Mouse (Mus musculus): Measurements from ENCODE around the gene Gm10271.

The Gm10271 gene

DNA sequence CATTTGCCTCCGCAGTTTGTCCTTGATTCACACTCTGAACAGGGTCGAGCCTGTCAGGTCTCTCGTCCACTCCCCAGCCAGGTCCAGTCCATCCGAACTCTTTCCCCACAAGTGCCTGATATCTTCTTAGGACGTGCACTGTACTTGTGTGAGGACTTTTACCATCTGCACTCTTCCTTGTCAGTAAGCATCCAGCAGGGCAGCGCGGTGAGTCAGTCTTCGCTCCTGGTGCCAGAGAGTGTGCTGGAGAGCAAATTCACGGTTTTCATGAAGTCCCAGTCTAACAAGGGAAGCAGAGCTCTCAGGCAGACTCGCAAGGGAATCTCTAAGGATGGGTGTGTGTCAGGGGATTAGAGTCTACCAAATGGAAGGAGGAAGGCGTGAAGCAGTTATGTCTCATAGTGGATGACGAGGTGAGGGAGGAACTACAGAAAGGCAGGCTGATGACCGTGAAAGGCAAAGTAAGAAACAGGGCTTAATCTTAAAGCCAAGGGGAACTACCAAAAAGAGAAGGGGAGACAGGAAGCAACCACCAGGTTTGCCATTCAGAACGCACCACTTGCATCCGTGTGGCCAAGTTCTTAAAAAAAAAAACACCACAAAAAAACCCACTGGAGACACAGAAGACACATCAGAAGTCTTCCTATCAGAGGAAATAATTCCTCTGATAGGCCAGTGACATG, 40.8 kb downstream of the Gm10271 start:
- no peak for DNase-seq

DNA sequence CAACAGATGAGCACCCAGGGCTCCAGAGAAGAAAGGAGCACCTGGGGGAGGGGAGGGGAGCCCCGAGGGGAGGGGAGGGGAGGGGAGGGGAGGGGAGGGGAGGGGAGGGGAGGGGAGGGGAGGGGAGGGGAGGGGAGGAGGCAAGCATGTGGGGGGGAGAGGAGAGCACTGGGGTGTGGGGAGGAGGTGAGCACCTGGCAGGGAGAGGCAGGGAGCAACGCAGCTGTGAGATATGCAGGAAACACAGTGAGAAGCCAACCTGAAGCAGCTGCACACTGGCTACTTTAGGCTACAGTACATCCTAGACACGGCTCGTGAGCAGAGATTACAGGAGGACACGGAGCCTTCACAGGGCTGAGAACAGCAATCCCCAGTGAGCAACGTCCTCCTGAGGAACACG, 41.5 kb downstream of the Gm10271 start:
- no peak for DNase-seq

DNA sequence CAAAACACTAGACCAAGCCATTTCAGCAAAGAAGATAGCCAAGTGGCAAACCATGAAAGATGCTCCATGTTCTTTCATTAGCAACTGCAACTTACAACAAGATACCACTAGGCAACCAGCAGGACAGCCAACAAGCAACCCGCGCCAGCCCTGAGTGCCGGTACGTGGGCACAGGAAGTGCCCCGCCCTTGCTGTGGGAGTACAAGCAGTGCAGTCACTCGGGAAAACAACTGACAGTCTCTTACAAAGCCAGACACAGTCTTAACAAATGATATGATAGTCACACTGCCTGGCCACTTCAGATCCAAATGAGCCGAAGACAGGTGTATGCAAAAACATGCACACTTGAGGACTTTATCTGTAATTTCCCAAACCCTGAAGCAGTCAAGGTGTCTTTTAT, 41.9 kb downstream of the Gm10271 start:
- DNase-seq, result no peak

DNA sequence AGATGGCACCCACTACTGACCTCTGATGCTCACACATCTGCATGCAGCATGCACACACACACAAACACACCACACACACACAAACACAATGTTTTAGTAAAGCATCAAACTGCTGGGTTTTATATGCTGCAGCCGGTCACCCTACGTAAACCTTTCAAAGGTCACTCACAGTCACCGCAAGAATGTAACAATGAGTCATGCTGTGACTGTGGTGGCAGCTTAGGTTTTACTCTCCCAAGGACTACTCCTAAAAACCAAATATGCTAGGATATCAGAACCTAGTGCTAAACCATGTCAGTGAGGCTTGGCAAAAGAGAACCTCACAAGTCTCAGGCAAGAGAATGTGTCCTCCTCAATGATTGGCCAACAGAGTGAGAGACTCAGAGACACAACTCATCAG, 43.6 kb downstream of the Gm10271 start:
- DNase-seq, result no peak

DNA sequence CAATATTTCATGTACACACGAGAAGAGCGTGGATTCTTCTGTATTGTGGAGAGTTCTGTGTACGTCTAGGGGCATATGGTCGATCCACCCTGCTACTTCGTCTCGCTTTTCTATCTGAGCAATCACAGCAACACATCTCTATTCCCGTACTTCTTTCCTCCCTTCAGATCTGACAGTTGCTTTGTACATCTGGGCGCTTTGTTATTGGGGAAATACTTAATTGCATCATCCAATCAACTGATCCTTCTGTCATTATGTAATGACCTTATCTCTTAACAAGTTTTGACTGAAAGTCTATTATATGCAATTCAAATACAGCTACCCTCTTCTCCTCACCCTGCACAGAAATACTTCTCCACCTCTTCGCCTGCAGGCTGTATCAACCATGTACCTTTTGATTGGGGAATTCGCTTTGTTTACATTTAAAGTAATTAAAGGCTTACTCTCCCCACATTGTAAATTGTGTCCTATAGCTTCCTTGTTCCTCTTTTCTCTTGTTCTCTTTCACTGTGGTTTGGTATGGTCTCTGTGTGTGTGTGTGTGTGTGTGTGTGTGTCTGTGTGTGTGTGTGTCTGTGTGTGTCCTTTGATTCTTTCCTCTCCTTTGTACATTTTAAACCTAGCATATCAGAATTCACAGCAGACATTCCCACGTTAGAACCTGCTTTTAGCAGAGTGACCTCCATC, 45.8 kb downstream of the Gm10271 start:
- DNase-seq, result no peak

DNA sequence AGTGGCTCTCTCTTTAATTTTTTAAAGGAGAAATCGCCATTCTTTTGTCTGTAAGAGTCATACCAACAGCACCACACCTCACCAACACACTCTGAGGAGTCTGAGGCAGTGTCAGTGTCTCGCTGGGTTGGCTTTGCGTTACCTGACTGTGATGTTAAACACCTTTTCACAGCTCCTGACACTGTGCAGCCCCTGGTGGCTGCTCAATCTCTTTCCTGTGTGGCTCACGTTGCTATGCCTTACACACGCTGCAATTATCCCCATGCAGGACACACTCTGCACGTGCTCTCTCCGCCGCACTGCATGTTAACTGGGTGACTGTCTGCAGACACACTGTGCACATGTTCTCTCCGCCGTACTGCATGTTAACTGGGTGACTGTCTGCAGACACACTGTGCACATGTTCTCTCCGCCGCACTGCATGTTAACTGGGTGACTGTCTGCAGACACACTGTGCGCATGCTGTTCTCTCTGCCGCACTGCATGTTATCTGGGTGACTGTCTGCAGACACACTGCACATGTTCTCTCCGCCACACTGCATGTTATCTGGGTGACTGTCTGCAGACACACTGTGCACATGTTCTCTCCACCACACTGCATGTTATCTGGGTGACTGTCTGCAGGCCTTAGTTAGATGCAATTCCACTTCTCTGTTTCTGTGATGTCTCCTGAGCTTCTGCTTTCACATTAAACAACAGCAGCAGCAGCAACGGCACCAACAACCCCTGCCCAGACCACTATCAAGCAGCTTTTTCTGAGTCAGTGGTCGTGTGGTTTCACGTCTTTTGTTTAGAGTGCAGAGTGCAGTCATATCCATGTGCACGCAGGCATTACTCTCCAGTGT, 48.5 kb downstream of the Gm10271 start:
- DNase-seq, result no peak

DNA sequence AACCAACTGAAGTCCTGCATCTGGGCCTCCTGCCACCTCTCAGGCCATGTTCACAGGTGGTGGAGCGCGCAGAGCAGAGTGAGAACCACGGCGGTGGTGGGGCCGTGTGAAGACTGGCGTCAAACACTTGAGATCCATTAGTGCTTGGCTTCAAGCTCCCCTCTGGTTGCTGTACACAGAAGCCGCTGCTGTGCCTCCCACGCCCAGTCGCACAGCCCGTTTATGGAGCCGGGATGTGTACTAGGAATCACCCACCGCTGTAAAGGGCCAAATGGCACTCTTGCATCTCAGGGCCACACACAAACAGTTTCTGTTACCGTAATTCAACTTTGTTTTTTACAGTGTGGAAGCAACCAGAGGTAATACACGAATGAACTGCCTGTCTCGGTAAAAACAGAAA, 50.2 kb downstream of the Gm10271 start:
- DNase-seq, result no peak

DNA sequence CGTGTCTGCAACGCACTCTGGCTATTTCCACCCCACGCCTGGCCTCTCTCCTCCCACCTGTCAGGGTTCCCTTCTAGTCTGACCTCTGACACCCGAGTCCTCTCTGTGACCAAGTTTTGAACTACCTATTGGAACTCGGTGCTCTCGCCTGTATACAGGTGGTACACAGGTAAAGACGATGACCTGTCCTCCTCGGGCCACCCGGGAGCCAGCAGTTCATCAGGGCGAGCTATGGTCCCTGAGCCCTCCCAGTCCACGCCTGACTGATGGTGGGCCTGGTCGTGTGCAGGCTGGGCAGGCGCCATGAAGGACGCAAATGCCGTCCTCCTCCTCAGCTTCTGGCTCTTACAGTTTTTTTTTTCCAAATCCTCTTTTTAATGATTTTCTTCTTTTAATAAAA, 51.0 kb downstream of the Gm10271 start:
- DNase-seq, result no peak

DNA sequence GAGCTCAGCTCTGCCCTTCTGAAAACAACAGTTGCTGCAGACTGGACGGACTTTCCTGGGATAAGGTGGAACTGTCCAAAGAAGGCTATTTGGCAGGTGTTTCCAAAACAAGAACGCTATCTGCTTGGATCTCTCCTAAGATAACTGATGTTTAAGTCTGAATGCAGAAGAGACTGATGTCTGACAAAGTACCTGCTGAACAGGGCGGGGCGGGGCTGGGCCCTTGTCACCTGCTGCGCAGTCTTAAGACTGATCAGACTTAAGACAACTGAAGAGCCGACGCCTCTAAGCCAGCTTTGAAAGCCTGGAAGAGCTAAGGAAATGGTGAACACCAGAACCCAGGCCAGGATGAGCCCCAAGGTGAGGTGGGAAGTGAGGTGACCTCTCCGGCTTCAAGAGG, 51.8 kb downstream of the Gm10271 start:
- no peak for DNase-seq

DNA sequence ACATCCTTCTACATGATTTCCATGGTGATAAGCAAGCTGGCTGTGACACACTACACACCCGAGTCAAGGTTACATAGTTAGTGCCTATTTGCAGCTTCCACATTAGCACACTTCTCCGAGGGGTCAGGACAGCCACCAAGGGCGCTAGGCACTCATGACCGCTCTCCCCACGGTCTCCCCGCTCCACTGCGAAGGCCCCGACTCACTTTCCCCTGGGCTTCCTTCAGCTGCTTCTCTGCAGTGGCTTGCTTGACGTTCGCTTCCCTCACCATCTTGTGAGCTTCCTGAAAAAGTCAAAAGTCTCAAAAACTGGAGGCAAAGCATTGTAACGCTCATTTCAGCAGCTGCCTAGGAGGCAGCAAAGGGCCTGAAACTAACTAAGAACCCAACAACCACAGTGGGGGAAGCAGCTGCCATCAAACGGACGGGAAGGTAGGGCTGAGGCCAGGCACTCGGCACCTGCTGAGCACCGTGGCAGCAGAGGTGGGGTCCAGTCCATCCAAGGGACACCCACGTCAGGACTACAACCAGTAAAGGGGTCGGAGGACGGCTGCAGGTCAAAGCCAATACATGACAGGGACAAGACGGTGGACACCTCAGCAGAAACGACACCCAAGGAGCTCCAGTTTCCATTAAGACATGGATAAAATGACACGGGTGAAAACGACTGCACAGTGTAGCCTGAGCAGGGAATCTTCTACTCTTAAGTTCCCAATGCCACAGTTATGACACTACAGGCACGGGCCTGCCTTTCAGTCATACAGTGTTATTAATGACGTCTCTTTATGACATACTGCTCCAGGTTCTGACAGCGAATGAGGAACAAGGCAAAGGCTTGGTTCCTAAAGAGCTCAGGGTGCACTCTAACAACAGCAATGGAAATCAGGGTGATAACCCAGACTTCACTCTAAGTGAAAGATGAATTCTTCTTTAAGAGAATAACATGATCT, 52.8 kb downstream of the Gm10271 start:
- DNase-seq, result no peak

DNA sequence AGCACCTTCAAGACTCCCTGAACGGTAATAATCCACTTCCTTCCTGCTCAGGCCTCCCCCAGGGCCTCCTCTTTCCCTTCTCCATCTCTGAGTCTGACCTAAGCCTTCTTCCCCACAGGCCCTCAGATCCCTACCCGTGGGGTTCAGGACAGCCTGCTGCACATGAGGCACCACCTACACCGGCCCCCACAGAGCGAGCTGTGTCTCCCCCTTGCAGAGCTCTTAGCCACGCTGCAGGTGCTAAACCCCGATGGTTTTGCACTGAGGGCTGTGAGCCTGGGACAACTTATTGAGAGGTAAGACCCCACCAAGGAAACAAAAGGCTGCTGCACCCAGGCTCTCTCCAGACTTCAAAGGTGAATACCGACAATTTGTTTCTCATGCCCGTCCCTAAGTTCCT, 55.8 kb downstream of the Gm10271 start:
- no peak for DNase-seq

DNA sequence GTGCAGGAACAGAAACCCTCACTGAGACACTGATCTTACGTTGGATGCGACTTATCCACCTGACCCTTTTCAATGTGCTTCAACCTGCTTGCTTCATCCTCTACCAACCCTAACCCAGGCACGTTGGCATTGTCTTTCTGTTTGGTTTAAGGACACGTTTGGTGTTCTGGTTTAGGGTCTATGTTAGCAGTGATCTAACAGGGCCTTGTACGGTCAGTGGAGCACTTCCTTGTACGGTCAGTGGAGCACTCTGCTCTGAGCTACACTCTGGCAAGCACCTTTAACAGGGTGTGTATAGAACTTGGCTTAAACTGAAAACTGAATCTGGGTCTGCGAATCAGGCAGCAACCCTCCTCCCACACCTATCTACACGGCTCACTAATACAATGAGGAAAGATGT, 57.1 kb downstream of the Gm10271 start:
- no peak for DNase-seq

DNA sequence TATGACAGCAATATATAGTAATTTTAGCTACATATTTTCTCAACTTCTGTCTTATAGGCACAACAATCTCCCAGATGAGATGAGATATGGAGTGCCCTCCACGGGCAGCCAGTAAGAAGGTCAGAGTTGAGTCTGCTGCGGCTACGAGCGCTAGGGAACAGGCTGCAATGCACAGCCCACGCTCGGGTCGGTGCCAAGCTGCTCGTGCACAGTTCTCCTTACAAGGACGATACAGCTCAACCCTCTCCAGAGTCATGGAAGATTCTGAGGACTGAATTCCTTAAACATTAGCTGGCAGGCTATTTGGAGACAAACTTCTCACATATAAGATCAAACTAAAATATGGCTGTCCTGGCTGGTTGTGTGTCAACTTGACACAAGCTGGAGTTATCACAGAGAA, 57.8 kb downstream of the Gm10271 start:
- DNase-seq, result no peak

DNA sequence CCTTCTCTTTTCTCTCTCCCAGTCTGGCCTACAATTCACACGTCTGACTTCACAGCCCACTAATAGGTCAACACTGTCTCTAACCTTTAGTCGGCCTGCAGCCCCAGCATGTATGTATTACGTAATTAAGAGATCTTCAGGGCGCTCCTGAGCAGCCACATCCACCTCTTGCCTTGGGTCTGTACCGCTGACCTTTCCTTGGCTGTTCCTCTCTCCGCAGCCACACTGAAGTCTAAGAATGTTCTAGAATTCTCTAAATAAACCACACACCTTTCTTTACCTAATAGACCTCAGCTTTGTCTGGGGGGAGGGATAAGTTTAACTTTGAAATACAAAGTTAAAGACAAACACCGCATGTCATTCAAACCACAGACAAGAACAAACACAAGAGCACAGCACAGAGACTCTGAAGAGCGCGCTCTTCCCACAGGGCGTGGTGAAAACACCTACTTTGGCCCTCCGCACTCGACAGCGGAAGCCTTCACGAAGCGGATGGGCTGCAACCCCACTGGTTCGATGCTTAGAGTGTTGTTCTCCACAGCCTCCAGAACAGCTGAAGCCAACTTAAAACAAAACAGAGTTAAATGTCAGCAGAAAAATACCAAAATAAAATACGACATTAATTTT, 58.6 kb downstream of the Gm10271 start:
- no peak for DNase-seq

DNA sequence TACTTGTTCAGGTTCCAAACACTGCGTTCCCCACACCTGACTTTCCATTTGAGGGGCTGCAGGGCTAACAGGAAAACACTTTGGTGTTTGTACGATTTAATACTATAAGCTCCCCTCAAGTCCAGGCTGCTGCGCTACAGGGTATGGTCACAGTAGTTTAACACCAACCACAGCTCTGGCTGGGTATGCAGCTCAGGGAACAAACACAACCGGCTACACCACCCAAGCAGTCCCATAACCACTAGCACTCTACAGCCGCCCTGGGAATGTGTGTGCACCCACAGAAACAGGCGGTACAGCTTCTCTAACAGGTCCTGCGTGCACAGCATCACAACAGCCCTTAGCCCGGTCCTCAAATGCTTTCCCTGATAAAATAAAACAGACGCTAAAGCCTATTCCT, 59.6 kb downstream of the Gm10271 start:
- no peak for DNase-seq

DNA sequence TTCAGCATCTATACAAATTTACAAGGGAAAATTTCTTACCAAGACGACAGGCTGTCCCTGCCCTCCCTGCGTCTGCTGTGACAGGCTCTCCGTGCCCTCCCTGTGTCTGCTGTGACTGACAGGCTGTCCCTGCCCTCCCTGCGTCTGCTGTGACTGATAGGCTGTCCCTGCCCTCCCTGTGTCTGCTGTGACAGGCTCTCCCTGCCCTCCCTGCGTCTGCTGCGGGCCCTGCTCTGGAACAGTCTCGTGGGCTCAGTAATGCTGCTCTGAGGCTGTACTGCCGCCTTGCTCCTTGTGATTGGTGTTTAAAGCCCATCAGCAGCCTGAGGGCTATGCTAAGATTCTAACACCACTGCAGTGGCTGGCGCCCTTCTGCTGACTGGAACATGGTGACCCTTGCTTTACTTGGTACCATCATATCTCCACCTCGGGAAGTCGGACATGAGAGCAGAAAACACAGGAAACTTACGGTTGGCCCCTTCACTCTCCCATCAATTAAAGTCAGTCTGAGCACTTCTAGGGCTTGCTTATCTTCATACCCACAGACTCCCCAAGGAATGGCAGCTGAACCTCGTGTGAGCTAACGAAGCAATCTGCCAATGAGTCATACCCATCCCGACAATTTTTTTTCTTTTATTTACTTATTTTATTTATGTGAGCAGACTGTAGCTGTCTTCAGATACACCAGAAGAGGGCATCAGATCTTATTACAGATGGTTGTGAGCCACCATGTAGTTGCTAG, 63.3 kb downstream of the Gm10271 start:
- no peak for DNase-seq
